Mouse (Mus musculus): Measurements from ENCODE around the gene Itsn2. TPM values are rescaled to one million over a fixed set of nuclear protein-coding genes. Genes with fewer than 3 reads are reported as not detected.
"Not testable (repeated sequence)": the region's sequence is repeated elsewhere in the genome, so short reads cannot be mapped to it uniquely, and the experiment has no call there.

Gene Itsn2
- polyA plus RNA-seq, 1 experiment from 2014 or later, result 18.9 TPM

DNA sequence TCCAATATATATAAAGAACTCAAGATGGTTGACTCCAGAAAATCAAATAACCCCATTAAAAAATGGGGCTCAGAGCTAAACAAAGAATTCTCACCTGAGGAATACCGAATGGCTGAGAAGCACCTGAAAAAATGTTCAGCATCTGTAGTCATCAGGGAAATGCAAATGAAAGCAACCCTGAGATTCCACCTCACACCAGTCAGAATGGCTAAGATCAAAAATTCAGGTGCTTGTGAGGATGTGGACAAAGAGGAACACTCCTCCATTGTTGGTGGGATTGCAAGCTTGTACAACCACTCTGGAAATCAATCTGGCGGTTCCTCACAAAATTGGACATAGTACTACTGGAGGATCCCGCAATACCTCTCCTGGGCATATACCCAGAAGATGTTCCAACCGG, 162.0 kb downstream of the Itsn2 start:
- H3K36me3 ChIP-seq; H3K27ac ChIP-seq (replicated peaks); H3K9ac ChIP-seq (replicated peaks); H3K4me2 ChIP-seq (replicated peaks); ATAC-seq (ENCODE audit: low FRiP score, low read depth); H3K4me3 ChIP-seq; H3K4me1 ChIP-seq; H3K27me3 ChIP-seq; H3K9me3 ChIP-seq: not testable (repeated sequence)
- 88% methylated on average over 4 of the region's 4 CpGs for WGBS

DNA sequence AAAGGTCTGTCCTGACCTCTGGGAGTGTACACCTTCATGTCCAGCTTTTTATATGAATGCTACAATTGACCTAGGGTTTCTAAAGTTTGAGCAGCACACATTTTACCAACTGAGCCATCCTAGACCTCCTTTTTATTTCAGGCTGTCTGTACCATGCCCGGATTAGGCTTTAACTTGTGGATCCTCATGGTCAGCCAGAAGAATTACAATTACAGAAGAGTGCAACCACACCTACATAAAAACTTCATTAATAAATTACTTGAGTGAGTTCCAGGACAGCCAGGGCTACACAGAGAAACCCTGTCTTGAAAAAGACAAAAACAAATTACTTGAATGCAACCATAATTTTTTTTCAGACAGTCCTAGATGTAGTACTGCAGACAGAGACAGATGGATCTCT, 164.6 kb downstream of the Itsn2 start:
- ATAC-seq (ENCODE audit: low FRiP score, low read depth), result no peak
- no peaks in the 10 kb centered on the region for H3K4me1 ChIP-seq
- H3K9me3 ChIP-seq, result no peaks in the 10 kb centered on the region
- no peak overlapping the region for H3K9ac ChIP-seq (replicated peaks)
- H3K36me3 ChIP-seq, result no peaks in the 10 kb centered on the region
- no peak overlapping the region for H3K4me3 ChIP-seq
- no peaks in the 10 kb centered on the region for H3K27me3 ChIP-seq
- no peak overlapping the region for H3K27ac ChIP-seq (replicated peaks)
- no peak overlapping the region for H3K4me2 ChIP-seq (replicated peaks)
- WGBS, result 77% methylated on average over 1 of the region's 1 CpGs

Other genes with a start within 250 kb of the Itsn2 start
- 6.8 and 7.1 TPM in 2 replicates for gene Ncoa1, start 115.5 kb upstream of the Itsn2 start, polyA plus RNA-seq (2016; fragmentation: Nextera tagmentation; extraction: Ambion mirVana)
- not detected in 2 replicates for gene Gm3625, start 289 bp downstream of the Itsn2 start, polyA plus RNA-seq (2016; fragmentation: Nextera tagmentation; extraction: Ambion mirVana)
- 0.63 and 0.65 TPM in 2 replicates for gene Fam228a, start 145.8 kb downstream of the Itsn2 start, polyA plus RNA-seq (2016; fragmentation: Nextera tagmentation; extraction: Ambion mirVana)
- 5.7 and 5.9 TPM in 2 replicates for gene Pfn4, start 176.4 kb downstream of the Itsn2 start, polyA plus RNA-seq (2016; fragmentation: Nextera tagmentation; extraction: Ambion mirVana)
- gene Fam228b, start 176.6 kb downstream of the Itsn2 start, polyA plus RNA-seq (2016; fragmentation: Nextera tagmentation; extraction: Ambion mirVana), result 4.2 TPM in 2 replicates
- gene Sf3b6, start 224.9 kb downstream of the Itsn2 start, polyA plus RNA-seq (2016; fragmentation: Nextera tagmentation; extraction: Ambion mirVana), result 326 and 358 TPM in 2 replicates
- gene Fkbp1b, start 249.0 kb downstream of the Itsn2 start, polyA plus RNA-seq (2016; fragmentation: Nextera tagmentation; extraction: Ambion mirVana), result 8.4 and 13.7 TPM in 2 replicates

Data from midbrain, embryonic 12.5 days (tissue).